Comparison of ENCODE assay signal across 23 mouse cellular contexts in genomic region chrX:39104671-39105070, GRCm38 (mm10).
"Had no signal": no experiment of that assay in that cellular context is flagged by ENCODE, and none has a peak within 500 bp of the region (broad histone marks: within the 10 kb centered on the region; RNA-seq: fewer than 3 reads in every experiment).

No protein-coding gene starts in this region.

- H3K9me3 ChIP-seq: limb, embryonic 10.5 days; limb, embryonic 13.5 days; liver, embryonic 12.5 days; liver, embryonic 15.5 days; lung, embryonic 15.5 days; megakaryocyte, embryonic 14.5 days; midbrain, embryonic 10.5 days; midbrain, embryonic 13.5 days; neural tube, embryonic 13.5 days had no signal

- DNase-seq: kidney, adult 18-20 months; kidney, adult 9 months; kidney, postnatal 25 days; liver; lung, adult 18-20 months; lung, postnatal 10 days; lung, postnatal 36 days; retina, postnatal 1 day; thymus, postnatal 25 days had no signal

- H3K4me2 ChIP-seq: limb, embryonic 13.5 days; liver, embryonic 12.5 days; liver, embryonic 15.5 days; lung, embryonic 15.5 days; midbrain, embryonic 13.5 days; neural tube, embryonic 13.5 days had no signal

- H3K27me3 ChIP-seq: limb, embryonic 13.5 days; liver, embryonic 12.5 days; liver, embryonic 15.5 days; lung, embryonic 15.5 days; midbrain, embryonic 13.5 days; neural tube, embryonic 13.5 days had no signal

- H3K27ac ChIP-seq: kidney, postnatal 0 days; limb, embryonic 10.5 days; limb, embryonic 13.5 days; liver, embryonic 12.5 days; liver, embryonic 15.5 days; lung, embryonic 15.5 days; midbrain, embryonic 10.5 days; midbrain, embryonic 13.5 days; neural tube, embryonic 13.5 days; stomach, postnatal 0 days had no signal

- H3K36me3 ChIP-seq: limb, embryonic 10.5 days; limb, embryonic 13.5 days; liver, embryonic 12.5 days; liver, embryonic 15.5 days; lung, embryonic 15.5 days; midbrain, embryonic 10.5 days; midbrain, embryonic 13.5 days; neural tube, embryonic 13.5 days had no signal

- H3K4me1 ChIP-seq: limb, embryonic 10.5 days; limb, embryonic 13.5 days; liver, embryonic 12.5 days; liver, embryonic 15.5 days; lung, embryonic 15.5 days; megakaryocyte, embryonic 14.5 days; midbrain, embryonic 10.5 days; midbrain, embryonic 13.5 days; neural tube, embryonic 13.5 days had no signal

- H3K4me3 ChIP-seq: limb, embryonic 10.5 days; limb, embryonic 13.5 days; liver, embryonic 12.5 days; liver, embryonic 15.5 days; lung, embryonic 15.5 days; megakaryocyte, embryonic 14.5 days; midbrain, embryonic 10.5 days; midbrain, embryonic 13.5 days; myocyte; neural tube, embryonic 13.5 days had no signal

- H3K9ac ChIP-seq: limb, embryonic 13.5 days; liver, embryonic 12.5 days; liver, embryonic 15.5 days; lung, embryonic 15.5 days; midbrain, embryonic 13.5 days; neural tube, embryonic 13.5 days had no signal

- ATAC-seq: intestine, embryonic 16.5 days; liver, embryonic 12.5 days; midbrain, embryonic 13.5 days; midbrain, embryonic 16.5 days had no signal
